Mouse (Mus musculus) lung, postnatal 0 days (tissue): ENCODE measurements around the gene Selenoi.

ENCODE experiments used
- CTCF ChIP-seq: IDR thresholded peaks from 2 replicates; pipeline ENCODE4 v1.5.1; 2016; ENCODE audit warnings: antibody characterized with exemption, mild to moderate bottlenecking
- EP300 ChIP-seq: IDR thresholded peaks from 2 replicates; pipeline ENCODE4 v1.6.1; 2016; ENCODE audit warnings: antibody characterized with exemption, mild to moderate bottlenecking, control low read depth

GRCm38 (mm10) chr5:30222681-30223080, 9.7 kb upstream of the Selenoi start:
- no peak for TF ChIP-seq CTCF
- TF ChIP-seq EP300: no peak
